Mouse (Mus musculus): Measurements from ENCODE around the gene Ythdc1. TPM values are rescaled to one million over a fixed set of nuclear protein-coding genes. Genes with fewer than 3 reads are reported as not detected.

Ythdc1 gene
- 50.3 and 51.2 TPM in 2 replicates for polyA plus RNA-seq (2016; fragmentation: Nextera tagmentation; extraction: Ambion mirVana)

- Histone ChIP-seq H3K4me1 (peaks cover 7% of the 10 kb centered on the region), H3K36me3 (no peaks in the 10 kb centered on the region), H3K9ac (peak within 1 kb of the TSS; percentile 96), H3K4me3 (peak within 1 kb of the TSS; percentile 77), H3K4me2 (replicated peaks) (peak within 1 kb of the TSS; percentile 70), H3K9me3 (replicated peaks) (no peaks in the 10 kb centered on the region), H3K27me3 (no peaks in the 10 kb centered on the region), H3K27ac (peak within 1 kb of the TSS; percentile 99)
- under 1% methylated on average over 107 of the region's 111 CpGs for WGBS
- peak; percentile 99 for ATAC-seq (ENCODE audit: low FRiP score)
Measured at GRCm38 (mm10) chr5:86803962-86804940, at the start of gene Ythdc1. Gene Ythdc1, plus strand, starts transcription at chr5:86804221.

DNA sequence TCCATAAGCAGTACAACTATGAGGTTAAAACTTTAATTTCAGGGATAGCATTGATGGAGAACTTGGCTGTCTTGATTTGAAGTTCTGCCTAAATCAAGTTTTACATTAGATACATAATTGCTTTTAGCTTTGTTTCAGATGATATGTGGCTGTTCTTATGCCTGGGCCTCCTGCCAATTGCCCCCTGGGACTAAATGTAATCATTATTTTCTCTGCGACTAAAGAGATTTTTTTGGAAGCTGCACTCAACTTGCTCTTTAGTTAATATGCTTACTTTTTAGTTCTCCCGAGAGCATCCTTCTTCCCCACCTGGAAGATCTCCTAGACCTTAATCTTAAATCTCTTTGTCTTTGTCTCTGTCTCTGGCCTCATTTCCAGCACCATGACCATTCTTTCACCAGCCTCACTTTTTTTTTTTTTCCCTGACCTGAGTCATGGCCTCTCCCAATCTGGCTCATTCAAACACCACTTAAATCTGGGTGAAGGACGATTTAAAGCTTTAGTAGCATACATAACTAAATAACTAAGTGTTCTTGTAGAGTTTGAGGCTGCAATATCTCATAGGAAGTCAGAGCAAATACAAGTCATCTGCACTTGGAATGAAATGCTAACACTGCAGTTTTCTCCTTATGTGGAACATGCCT lies 34.9 kb upstream of the Ythdc1 start:
- no peaks in the 10 kb centered on the region for H3K9me3 ChIP-seq (replicated peaks)
- H3K4me2 ChIP-seq (replicated peaks), result no peak overlapping the region
- H3K9ac ChIP-seq, result no peak overlapping the region
- no peak for ATAC-seq (ENCODE audit: low FRiP score)
- no peaks in the 10 kb centered on the region for H3K27me3 ChIP-seq
- H3K4me3 ChIP-seq, result no peak overlapping the region
- H3K36me3 ChIP-seq, result no peaks in the 10 kb centered on the region
- H3K27ac ChIP-seq, result no peak overlapping the region
- 64% methylated on average over 3 of the region's 3 CpGs for WGBS
- no peaks in the 10 kb centered on the region for H3K4me1 ChIP-seq

DNA sequence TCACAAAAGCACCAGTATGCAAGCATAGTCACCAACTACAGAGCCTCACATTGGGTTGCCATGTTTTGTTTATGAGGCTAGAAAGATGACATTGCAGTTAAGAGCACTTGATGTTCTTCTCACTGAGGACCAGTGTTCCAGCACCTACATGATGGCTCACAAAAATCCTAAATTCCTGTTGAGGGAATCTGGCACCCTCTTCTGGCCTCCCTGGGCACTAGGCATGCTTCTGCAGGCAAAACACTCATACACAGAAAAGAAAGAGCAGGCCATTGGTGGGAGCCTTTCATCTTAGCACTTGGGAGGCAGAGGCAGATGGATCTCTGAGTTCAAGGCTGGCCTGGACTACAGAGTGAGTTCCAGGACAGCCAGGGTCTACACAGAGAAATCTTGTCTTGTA lies 33.0 kb upstream of the Ythdc1 start:
- H3K9me3 ChIP-seq (replicated peaks), result no peaks in the 10 kb centered on the region
- H3K9ac ChIP-seq, result no peak overlapping the region
- H3K27me3 ChIP-seq, result no peaks in the 10 kb centered on the region
- no peak overlapping the region for H3K4me3 ChIP-seq
- ATAC-seq (ENCODE audit: low FRiP score), result no peak
- no peak overlapping the region for H3K4me2 ChIP-seq (replicated peaks)
- no peaks in the 10 kb centered on the region for H3K36me3 ChIP-seq
- no peak overlapping the region for H3K27ac ChIP-seq
- no peaks in the 10 kb centered on the region for H3K4me1 ChIP-seq

GRCm38 (mm10) chr5:86776941-86777340 lies 27.1 kb upstream of the Ythdc1 start:
- 93% methylated on average over 5 of the region's 5 CpGs for WGBS
- H3K27me3 ChIP-seq, result no peaks in the 10 kb centered on the region
- no peak overlapping the region for H3K27ac ChIP-seq
- no peaks in the 10 kb centered on the region for H3K36me3 ChIP-seq
- no peak overlapping the region for H3K4me3 ChIP-seq
- no peaks in the 10 kb centered on the region for H3K4me1 ChIP-seq
- no peak overlapping the region for H3K9ac ChIP-seq
- H3K4me2 ChIP-seq (replicated peaks), result no peak overlapping the region
- H3K9me3 ChIP-seq (replicated peaks), result no peaks in the 10 kb centered on the region
- no peak for ATAC-seq (ENCODE audit: low FRiP score)

DNA sequence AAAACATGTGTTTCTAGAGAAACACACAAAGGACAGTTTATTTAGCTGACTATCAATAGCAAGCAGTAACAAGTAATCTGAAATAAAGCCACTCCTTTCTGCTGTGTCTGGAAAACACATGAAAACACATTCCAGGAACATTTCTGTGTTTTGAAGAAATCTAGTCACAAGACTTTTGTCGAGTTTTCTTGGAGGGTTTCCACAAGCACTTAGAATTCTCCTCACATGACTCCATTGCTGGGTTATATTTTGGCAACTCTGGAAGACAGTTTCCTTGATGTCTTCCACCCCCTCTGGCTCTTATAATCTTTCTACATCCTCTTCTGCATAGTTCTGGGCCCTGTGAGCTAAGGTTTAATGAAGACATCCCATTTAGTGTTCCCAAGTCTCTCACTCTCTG lies 25.6 kb upstream of the Ythdc1 start:
- Histone ChIP-seq H3K27me3 (no peaks in the 10 kb centered on the region), H3K4me2 (replicated peaks) (no peak overlapping the region), H3K36me3 (no peaks in the 10 kb centered on the region), H3K27ac (no peak overlapping the region), H3K4me3 (no peak overlapping the region), H3K9ac (no peak overlapping the region), H3K9me3 (replicated peaks) (no peaks in the 10 kb centered on the region), H3K4me1 (no peaks in the 10 kb centered on the region)
- ATAC-seq (ENCODE audit: low FRiP score), result no peak
- 81% methylated on average over 1 of the region's 1 CpGs for WGBS

DNA sequence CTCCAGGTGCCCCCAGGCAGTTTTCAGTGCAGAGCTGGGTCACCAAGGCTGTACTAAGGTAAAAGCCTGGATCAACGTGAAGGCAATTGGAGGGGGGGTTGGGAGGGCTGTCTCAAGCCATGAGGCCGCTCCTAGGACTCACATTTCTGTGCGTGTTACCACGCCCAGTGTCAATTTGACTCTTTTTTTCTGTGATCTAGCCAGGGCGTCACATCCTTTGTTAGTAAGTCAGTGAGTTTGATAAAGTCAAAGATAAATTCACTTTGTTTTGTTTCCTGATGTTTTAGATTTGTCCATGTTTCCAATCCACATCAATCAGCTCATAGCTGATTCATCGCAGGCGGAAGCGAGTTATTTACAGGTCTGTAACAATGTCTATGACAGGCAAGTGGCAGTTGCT lies 21.0 kb upstream of the Ythdc1 start:
- Histone ChIP-seq H3K9me3 (replicated peaks) (no peaks in the 10 kb centered on the region), H3K27me3 (no peaks in the 10 kb centered on the region), H3K4me2 (replicated peaks) (no peak overlapping the region), H3K36me3 (no peaks in the 10 kb centered on the region), H3K4me3 (no peak overlapping the region), H3K9ac (no peak overlapping the region), H3K27ac (no peak overlapping the region), H3K4me1 (no peaks in the 10 kb centered on the region)
- WGBS, result 63% methylated on average over 8 of the region's 8 CpGs
- no peak for ATAC-seq (ENCODE audit: low FRiP score)

GRCm38 (mm10) chr5:86784205-86784604 lies 19.8 kb upstream of the Ythdc1 start:
- Histone ChIP-seq H3K4me1 (no peaks in the 10 kb centered on the region), H3K36me3 (no peaks in the 10 kb centered on the region), H3K4me3 (no peak overlapping the region), H3K4me2 (replicated peaks) (no peak overlapping the region), H3K27me3 (no peaks in the 10 kb centered on the region), H3K9ac (no peak overlapping the region), H3K9me3 (replicated peaks) (no peaks in the 10 kb centered on the region), H3K27ac (no peak overlapping the region)
- 87% methylated on average over 1 of the region's 1 CpGs for WGBS
- no peak for ATAC-seq (ENCODE audit: low FRiP score)

DNA sequence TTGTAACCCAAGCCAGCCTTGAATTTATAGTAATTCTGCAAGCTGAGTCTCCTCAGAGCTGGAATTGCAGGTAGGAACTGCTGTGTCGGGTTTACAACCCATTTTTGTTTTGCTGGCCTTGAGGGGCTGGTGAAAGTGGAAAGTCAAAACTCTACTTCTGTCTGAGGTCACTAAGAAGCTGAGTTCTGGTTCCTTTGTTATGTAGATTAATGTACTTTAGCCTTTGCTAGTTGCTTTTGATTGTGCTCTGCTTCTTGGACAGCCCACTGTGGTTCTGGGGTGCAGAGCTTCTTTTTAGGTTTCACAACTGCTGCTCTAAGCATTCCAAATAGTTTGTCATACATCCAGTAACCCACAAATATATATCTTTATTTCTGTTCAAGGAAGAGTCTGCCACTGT lies 17.2 kb upstream of the Ythdc1 start:
- no peaks in the 10 kb centered on the region for H3K9me3 ChIP-seq (replicated peaks)
- no peak overlapping the region for H3K9ac ChIP-seq
- 27% methylated on average over 1 of the region's 1 CpGs for WGBS
- no peaks in the 10 kb centered on the region for H3K36me3 ChIP-seq
- no peaks in the 10 kb centered on the region for H3K27me3 ChIP-seq
- no peaks in the 10 kb centered on the region for H3K4me1 ChIP-seq
- H3K4me3 ChIP-seq, result no peak overlapping the region
- H3K4me2 ChIP-seq (replicated peaks), result no peak overlapping the region
- H3K27ac ChIP-seq, result no peak overlapping the region
- no peak for ATAC-seq (ENCODE audit: low FRiP score)

GRCm38 (mm10) chr5:86789954-86790353 lies 14.1 kb upstream of the Ythdc1 start:
- 68% methylated on average over 2 of the region's 2 CpGs for WGBS

GRCm38 (mm10) chr5:86792249-86792648 lies 11.8 kb upstream of the Ythdc1 start:
- H3K36me3 ChIP-seq, result no peaks in the 10 kb centered on the region
- no peaks in the 10 kb centered on the region for H3K4me1 ChIP-seq
- no peak overlapping the region for H3K4me3 ChIP-seq
- no peaks in the 10 kb centered on the region for H3K27me3 ChIP-seq
- no peaks in the 10 kb centered on the region for H3K9me3 ChIP-seq (replicated peaks)
- no peak overlapping the region for H3K9ac ChIP-seq
- WGBS, result 72% methylated on average over 4 of the region's 4 CpGs
- ATAC-seq (ENCODE audit: low FRiP score), result no peak
- no peak overlapping the region for H3K4me2 ChIP-seq (replicated peaks)
- H3K27ac ChIP-seq, result no peak overlapping the region

More at GRCm38 (mm10) chr5:86789954-86790353, 14.1 kb upstream of the Ythdc1 start:
- H3K4me1 ChIP-seq, result no peaks in the 10 kb centered on the region
- ATAC-seq (ENCODE audit: low FRiP score), result no peak
- no peak overlapping the region for H3K9ac ChIP-seq
- H3K27ac ChIP-seq, result no peak overlapping the region
- no peak overlapping the region for H3K4me3 ChIP-seq
- no peaks in the 10 kb centered on the region for H3K27me3 ChIP-seq
- H3K9me3 ChIP-seq (replicated peaks), result no peaks in the 10 kb centered on the region
- H3K36me3 ChIP-seq, result no peaks in the 10 kb centered on the region
- H3K4me2 ChIP-seq (replicated peaks), result no peak overlapping the region

DNA sequence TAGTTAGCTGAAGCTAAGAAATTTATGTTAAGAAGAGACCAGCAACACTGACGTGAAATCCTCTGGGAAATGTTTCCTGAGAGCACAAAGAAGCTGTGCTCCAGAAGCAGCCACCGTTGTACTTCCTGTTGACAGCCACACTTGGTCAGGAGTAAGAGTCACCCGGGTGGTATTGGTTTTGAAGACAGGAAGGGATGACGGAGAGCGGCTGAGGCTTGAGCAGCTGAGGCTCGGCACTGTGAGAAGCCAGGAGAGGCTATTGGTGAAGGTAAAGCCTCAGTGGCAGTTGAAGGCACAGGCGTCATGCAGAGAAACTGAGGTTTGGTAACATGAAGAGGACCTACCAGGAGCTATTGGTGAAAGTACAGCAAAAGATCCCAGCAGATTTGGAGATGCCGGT lies 11.2 kb upstream of the Ythdc1 start:
- H3K9me3 ChIP-seq (replicated peaks), result no peaks in the 10 kb centered on the region
- WGBS, result 82% methylated on average over 8 of the region's 8 CpGs
- no peak overlapping the region for H3K4me3 ChIP-seq
- no peaks in the 10 kb centered on the region for H3K36me3 ChIP-seq
- H3K27me3 ChIP-seq, result no peaks in the 10 kb centered on the region
- H3K27ac ChIP-seq, result no peak overlapping the region
- no peak overlapping the region for H3K9ac ChIP-seq
- no peaks in the 10 kb centered on the region for H3K4me1 ChIP-seq
- no peak overlapping the region for H3K4me2 ChIP-seq (replicated peaks)
- no peak for ATAC-seq (ENCODE audit: low FRiP score)

- 89% methylated on average over 3 of the region's 3 CpGs for WGBS
- ATAC-seq (ENCODE audit: low FRiP score), result no peak
- peaks cover 13% of the 10 kb centered on the region for H3K36me3 ChIP-seq
Measured at GRCm38 (mm10) chr5:86816795-86817194, 12.8 kb downstream of the Ythdc1 start.

More at GRCm38 (mm10) chr5:86816795-86817194, 12.8 kb downstream of the Ythdc1 start:
- Histone ChIP-seq H3K9me3 (replicated peaks) (no peaks in the 10 kb centered on the region), H3K9ac (no peak overlapping the region), H3K4me2 (replicated peaks) (no peak overlapping the region), H3K27me3 (no peaks in the 10 kb centered on the region), H3K27ac (no peak overlapping the region), H3K4me1 (no peaks in the 10 kb centered on the region), H3K4me3 (no peak overlapping the region)

Measured in hindbrain, embryonic 12.5 days (tissue).